Mouse (Mus musculus) stomach, postnatal 0 days (tissue): ENCODE results near the gene Vil1. TPM values are rescaled to one million over a fixed set of nuclear protein-coding genes. Genes with fewer than 3 reads are reported as not detected.
A peak's percentile ranks its signal among the peaks of the same experiment; 100 is the strongest.

Experiments
- ATAC-seq: fragments of 200-750 bp; cut with Nextera tagmentation; 2 replicates; pipeline ENCODE4 v1.8.0; 2017; ENCODE audit not compliant: low FRiP score, low TSS enrichment
- DNase-seq: peaks from one replicate; pipeline ENCODE4 v3.0.0-alpha.2; 2016; ENCODE audit warnings: low spot score
- H3K27ac ChIP-seq: fragments of 300-500 bp; sonication (generic); replicated peaks from 2 replicates; pipeline ENCODE4 v1.5.1; 2014; ENCODE audit warnings: mild to moderate bottlenecking, control low read depth
- H3K27me3 ChIP-seq: fragments of 300-500 bp; sonication (generic); 2 replicates; pipeline ENCODE4 v1.6.1; 2014; ENCODE audit warnings: low read length; ENCODE audit not compliant: control insufficient read depth, insufficient read depth
- H3K36me3 ChIP-seq: fragments of 300-500 bp; sonication (generic); 2 replicates; pipeline ENCODE4 v1.6.1; 2014; ENCODE audit warnings: low read length, mixed read lengths; ENCODE audit not compliant: control insufficient read depth, insufficient read depth
- H3K4me1 ChIP-seq: fragments of 300-500 bp; sonication (generic); replicated peaks from 2 replicates; pipeline ENCODE4 v1.6.1; 2014; ENCODE audit warnings: antibody characterized with exemption; ENCODE audit not compliant: control insufficient read depth, insufficient read depth
- H3K4me2 ChIP-seq: fragments of 300-500 bp; sonication (generic); replicated peaks from 2 replicates; pipeline ENCODE4 v1.6.1; 2014; ENCODE audit warnings: low read depth, mild to moderate bottlenecking, control low read depth, moderate library complexity
- H3K4me3 ChIP-seq: fragments of 300-500 bp; sonication (generic); 2 replicates; pipeline ENCODE4 v1.5.1; 2014; ENCODE audit warnings: low read depth, low read length, control low read depth
- H3K9ac ChIP-seq: fragments of 300-500 bp; sonication (generic); 2 replicates; pipeline ENCODE4 v1.6.1; 2014; ENCODE audit warnings: mild to moderate bottlenecking, low read length, control low read depth, mixed read lengths
- H3K9me3 ChIP-seq: fragments of 300-500 bp; sonication (generic); 2 replicates; pipeline ENCODE4 v1.6.1; 2016; ENCODE audit warnings: low read length; ENCODE audit not compliant: control insufficient read depth
- CTCF ChIP-seq: IDR thresholded peaks from 2 replicates; pipeline ENCODE4 v1.5.1; 2016; ENCODE audit warnings: antibody characterized with exemption, low read depth, mild to moderate bottlenecking, moderate library complexity
- EP300 ChIP-seq: optimal IDR thresholded peaks from 2 replicates; pipeline ENCODE3; 2016; ENCODE audit warnings: antibody characterized with exemption
- WGBS: fragments of 180-500 bp; shearing (Covaris S2); extraction: QIAGEN DNeasy Blood & Tissue Kit; methylation state at CpG from one replicate; pipeline ENCODE4 v1.1.7; 2014; 5-methylcytosine and 5-hydroxymethylcytosine counted together
- polyA plus RNA-seq: library from polyadenylated mRNA; unstranded; fragments of >200 nt; fragmentation: Nextera tagmentation; extraction: Ambion mirVana; gene quantifications from 2 replicates; pipeline ENCODE4 v1.2.1, GENCODE M21; 2015

Vil1 gene
- polyA plus RNA-seq, 1 experiment from 2014 or later: 12.8 TPM

DNA sequence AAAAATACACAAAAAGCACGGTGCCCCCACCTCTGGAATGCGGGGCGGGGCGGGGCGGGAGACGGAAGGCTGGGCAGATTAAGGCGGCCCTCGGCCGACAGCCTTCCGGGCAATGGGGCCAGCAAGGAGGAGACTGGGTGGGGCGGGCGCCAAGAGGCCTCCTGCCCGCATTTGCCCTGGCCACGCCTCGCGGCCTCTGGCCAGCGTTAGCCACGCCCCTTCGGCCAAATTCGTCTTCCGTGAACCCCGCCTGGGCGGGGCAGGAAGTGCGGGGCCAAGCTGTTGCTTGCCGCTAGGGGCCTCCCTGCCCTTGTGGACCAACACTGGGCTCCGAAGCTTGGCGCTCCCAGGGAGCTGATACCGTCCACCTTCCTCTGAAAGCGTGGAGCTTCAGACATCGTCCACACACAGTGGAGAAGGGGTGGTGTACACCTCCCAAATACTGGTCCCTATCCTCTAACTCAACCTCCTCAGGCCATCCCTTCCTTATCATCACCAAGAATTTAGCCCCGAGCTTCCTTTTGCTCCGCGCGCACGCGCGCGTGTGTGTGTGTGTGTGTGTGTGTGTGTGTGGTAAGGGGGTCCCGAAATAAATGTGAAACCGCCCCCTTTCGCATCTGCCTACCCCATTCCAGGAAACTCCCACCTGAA lies 11.8 kb upstream of the Vil1 start:
- Histone ChIP-seq H3K4me2 (peak overlapping the region; percentile 75), H3K9me3 (no peaks in the 10 kb centered on the region), H3K4me1 (no peaks in the 10 kb centered on the region; the same call in 1 of the 2 replicates), H3K36me3 (peaks cover 11% of the 10 kb centered on the region), H3K9ac (peak overlapping the region; percentile 59), H3K4me3 (peak overlapping the region; percentile 36), H3K27ac (peak overlapping the region; percentile 89), H3K27me3 (no peaks in the 10 kb centered on the region)
- TF ChIP-seq CTCF (peak; percentile 91), EP300 (peak; percentile 61)
- ATAC-seq: peak; percentile 94
- peak; percentile 100 for DNase-seq
- under 1% methylated on average over 41 of the region's 41 CpGs for WGBS

DNA sequence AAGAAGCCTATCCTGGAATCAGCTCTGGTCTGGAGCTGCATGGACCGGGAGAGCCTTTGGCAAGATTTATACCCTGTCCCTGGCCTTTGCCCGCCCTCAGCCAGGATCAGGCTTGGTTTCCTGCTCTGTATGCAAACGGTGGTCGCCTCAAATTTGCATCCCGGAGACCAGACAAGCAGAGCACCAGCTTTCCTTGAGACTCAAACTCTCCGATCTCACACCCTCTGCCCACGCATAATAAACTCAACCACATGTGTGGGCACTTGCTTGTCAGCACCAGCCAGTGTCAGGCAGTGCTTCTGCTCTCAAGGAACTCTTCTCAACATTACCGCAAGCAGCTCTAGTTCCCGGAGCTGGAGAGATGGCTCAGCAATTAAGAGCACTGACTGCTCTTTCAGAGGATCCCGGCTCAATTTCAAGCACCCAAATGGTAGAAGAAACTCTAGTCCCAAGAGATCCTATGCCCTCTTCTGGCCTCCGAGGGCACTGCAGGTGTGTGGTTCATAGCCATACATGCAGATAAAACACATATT lies 11.2 kb upstream of the Vil1 start:
- H3K9ac ChIP-seq: peak overlapping the region; percentile 59
- 2% methylated on average over 11 of the region's 11 CpGs for WGBS
- ATAC-seq: peak; percentile 22; the same call in 1 of the 2 replicates
- no peaks in the 10 kb centered on the region for H3K4me1 ChIP-seq
- peak; percentile 78 for DNase-seq
- peak overlapping the region; percentile 36 for H3K4me3 ChIP-seq
- peak overlapping the region; percentile 75 for H3K4me2 ChIP-seq
- H3K9me3 ChIP-seq: no peaks in the 10 kb centered on the region
- peak overlapping the region; percentile 89 for H3K27ac ChIP-seq
- H3K36me3 ChIP-seq: peaks cover 11% of the 10 kb centered on the region
- no peaks in the 10 kb centered on the region for H3K27me3 ChIP-seq
- TF ChIP-seq EP300: no peak
- TF ChIP-seq CTCF: peak; percentile 76

DNA sequence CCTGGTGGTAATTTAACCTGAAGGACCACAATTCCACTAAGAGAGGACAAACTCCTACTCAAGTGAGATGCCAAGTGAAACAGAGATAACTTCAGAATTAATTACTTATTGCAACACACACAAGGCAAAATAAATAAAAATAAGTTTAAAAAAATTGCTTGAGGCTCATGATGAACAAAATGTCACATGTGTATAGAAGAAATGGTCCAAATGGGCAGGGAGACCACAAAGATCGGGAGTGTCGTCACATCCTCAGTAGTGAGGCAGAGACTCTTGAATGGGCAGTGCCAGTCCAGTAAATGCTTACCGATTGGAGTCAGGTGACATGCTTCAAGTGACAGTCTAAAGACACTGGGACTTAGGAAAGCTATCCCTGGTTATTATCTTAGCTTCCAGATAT lies 8.6 kb upstream of the Vil1 start:
- DNase-seq (no peak), ATAC-seq (no peak)
- Histone ChIP-seq H3K9ac (no peak overlapping the region), H3K4me1 (no peaks in the 10 kb centered on the region), H3K27me3 (no peaks in the 10 kb centered on the region), H3K9me3 (no peaks in the 10 kb centered on the region), H3K27ac (no peak overlapping the region), H3K36me3 (no peaks in the 10 kb centered on the region), H3K4me3 (no peak overlapping the region), H3K4me2 (no peak overlapping the region)
- no peak for TF ChIP-seq CTCF
- WGBS: 72% methylated on average over 3 of the region's 3 CpGs

DNA sequence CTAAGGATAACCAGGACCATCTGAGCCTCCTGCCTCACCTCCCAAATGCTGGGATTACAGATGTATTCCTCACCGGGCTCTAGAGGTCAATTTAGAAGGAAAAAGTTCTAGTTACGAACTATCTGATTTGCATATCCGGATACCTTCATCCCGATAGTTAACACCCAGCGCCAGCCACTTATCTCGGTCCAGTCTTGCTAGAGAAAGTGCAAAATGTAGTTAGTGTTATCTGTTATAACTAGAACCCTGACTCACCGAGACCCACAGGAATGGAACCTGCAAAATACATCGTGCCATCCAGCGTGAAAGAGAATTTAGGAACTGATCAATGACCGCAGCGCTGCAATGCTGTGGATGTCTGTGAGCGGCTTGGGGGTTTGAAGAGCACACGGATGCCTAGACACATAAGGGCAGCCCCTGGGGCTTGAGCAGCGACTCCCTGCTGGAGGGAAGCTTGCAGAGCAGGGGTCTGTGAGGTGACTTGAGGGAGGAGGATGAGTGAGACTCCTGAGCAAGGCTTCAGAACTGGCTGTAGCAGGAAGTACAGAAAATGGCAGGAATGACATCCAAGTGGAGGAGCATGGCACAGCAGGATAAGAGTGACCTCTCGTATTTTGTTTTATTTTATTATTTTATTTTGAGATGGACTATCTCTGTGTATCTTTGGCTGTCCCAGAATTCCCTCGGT lies 8.0 kb upstream of the Vil1 start:
- Histone ChIP-seq H3K27me3 (no peaks in the 10 kb centered on the region), H3K27ac (no peak overlapping the region), H3K4me2 (0 out of 2 replicates have a peak overlapping the region, but pooled peaks have one; percentile 1), H3K4me1 (no peaks in the 10 kb centered on the region), H3K9ac (no peak overlapping the region), H3K9me3 (no peaks in the 10 kb centered on the region), H3K36me3 (no peaks in the 10 kb centered on the region), H3K4me3 (no peak overlapping the region)
- ATAC-seq (no peak), DNase-seq (no peak)
- WGBS: 49% methylated on average over 16 of the region's 16 CpGs
- TF ChIP-seq CTCF: no peak
- no peak for TF ChIP-seq EP300

DNA sequence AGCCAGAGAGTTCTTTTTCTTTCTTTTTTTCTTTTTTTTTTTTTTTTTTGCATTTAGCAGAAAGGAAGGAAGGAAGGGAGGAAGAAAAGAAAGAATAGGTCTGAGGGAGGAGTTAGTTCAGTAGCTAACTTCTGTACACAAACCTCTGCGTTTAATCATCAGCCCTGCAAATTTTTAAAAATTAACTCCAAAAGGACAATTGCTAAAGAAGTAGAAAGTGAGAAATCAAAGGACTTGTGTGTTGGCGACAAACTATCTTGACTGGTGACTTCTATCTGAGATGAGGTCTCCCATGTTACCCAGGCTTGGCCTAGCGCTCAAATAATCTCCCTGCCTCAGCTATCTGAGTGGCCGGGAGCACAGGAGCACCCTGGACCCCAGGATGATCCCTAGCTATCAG lies 5.0 kb upstream of the Vil1 start:
- no peak overlapping the region for H3K9ac ChIP-seq
- no peaks in the 10 kb centered on the region for H3K27me3 ChIP-seq
- H3K9me3 ChIP-seq: no peaks in the 10 kb centered on the region
- WGBS: 76% methylated on average over 4 of the region's 4 CpGs
- no peak overlapping the region for H3K27ac ChIP-seq
- no peak for DNase-seq
- TF ChIP-seq CTCF (no peak), EP300 (no peak)
- ATAC-seq: no peak
- H3K4me1 ChIP-seq: no peaks in the 10 kb centered on the region
- no peak overlapping the region for H3K4me3 ChIP-seq
- no peak overlapping the region for H3K4me2 ChIP-seq
- H3K36me3 ChIP-seq: no peaks in the 10 kb centered on the region
